Mouse (Mus musculus) stomach, postnatal 0 days (tissue): ENCODE data around the gene Tbkbp1.

Experiments used
- CTCF ChIP-seq: IDR thresholded peaks from 2 replicates; pipeline ENCODE4 v1.5.1; 2016; ENCODE audit warnings: antibody characterized with exemption, low read depth, mild to moderate bottlenecking, moderate library complexity
- EP300 ChIP-seq: optimal IDR thresholded peaks from 2 replicates; pipeline ENCODE3; 2016; ENCODE audit warnings: antibody characterized with exemption

GRCm38 (mm10) chr11:97147333-97147732 is 4.0 kb downstream of the Tbkbp1 start:
- TF ChIP-seq CTCF (no peak), EP300 (no peak)
